Mouse (Mus musculus): ENCODE data around the gene Npepps. TPM values are rescaled to one million over a fixed set of nuclear protein-coding genes. Genes with fewer than 3 reads are reported as not detected.

Gene Npepps
- polyA plus RNA-seq (2012; fragmentation: generic; extraction: Trizol) = 100 to 1,000 TPM in 1 of 2 experiments, 10 to 100 TPM in 1; 25.3 to 106 TPM

DNA sequence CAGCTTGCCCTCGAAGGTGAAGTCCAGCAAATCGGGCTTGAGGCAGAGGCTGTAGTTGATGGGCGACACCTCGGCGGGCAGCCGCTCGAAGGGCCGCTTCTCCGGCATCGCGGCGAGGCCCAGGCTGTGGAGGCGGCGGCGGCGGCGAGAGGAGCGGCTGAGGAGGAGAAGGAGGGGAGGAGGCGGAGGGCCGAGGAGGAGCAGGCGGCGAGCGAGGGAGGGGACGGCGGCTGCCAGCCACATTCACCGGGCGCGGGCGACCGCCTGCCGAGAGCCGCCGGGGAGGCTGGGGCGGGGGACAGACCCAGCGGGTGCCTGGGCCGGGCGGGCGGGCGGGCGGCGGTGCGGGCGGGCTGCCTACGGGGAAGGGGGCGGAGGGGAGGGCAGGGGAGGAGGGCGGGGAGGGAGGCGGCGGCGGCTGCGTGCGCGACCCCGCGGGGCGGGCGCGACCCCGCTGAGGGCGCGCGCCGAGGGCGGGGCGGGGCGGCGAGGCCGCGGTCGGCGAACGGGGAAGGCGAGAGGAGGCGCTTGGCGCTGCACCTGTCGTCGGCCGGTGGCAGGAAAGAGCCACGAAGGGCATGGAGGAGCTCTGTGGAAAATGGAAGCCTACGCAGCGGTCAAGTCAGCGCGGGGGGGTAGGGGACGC lies at the start of gene Npepps:
Npepps (minus strand) TSS at position 423 of the 646 bp plus-strand sequence.

DNA sequence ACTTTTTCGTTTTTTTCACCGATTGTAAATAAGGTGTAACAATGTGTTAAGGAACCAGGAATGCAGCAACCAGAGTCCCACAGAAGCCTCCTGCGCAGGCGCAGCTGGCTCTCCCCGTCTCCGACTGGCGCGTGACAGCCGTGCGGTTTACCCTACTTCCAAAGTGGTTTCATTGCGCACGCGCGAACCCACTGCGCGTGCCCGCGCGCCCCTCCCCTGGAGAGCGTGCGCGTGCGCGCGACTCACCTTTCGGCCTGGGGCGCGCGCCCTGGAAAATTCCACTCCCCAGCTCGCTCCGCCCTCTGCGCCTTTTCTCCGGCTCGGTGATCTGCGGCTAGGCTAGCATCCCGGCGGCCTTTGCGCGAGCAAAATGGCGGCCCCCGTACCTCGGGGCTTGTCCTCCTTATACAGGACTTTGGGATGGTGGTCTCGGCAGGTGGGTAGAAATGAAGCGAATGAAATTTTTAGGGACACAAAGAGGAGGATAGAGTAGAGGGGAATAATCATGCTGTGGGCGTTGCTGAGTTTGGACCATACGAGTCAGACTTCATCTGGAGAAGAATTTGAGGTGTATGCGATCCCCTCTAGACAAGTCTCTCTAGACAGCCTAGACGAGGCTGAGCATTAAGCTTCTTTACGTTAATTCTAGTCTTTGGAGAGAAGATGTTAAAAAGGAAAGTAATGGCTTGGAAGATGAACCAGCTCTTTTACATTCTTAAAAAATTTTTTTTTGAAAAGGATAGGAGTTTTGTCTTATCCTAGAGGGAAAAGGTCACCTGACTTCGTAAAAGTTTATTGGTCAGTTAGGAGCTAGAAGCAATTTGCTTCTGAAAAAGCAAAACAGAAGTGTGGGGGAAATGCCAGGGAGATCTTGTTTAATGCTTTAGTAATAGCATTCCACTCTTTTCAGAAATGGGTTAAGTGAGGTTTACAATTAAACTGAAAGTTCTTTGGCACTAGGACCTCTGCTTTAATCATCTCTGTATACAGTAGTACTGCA lies 35.4 kb upstream of the Npepps start, which contains the start of gene Mrpl45:
Mrpl45 (plus strand) TSS at position 213 of the 1,000 bp plus-strand sequence.

DNA sequence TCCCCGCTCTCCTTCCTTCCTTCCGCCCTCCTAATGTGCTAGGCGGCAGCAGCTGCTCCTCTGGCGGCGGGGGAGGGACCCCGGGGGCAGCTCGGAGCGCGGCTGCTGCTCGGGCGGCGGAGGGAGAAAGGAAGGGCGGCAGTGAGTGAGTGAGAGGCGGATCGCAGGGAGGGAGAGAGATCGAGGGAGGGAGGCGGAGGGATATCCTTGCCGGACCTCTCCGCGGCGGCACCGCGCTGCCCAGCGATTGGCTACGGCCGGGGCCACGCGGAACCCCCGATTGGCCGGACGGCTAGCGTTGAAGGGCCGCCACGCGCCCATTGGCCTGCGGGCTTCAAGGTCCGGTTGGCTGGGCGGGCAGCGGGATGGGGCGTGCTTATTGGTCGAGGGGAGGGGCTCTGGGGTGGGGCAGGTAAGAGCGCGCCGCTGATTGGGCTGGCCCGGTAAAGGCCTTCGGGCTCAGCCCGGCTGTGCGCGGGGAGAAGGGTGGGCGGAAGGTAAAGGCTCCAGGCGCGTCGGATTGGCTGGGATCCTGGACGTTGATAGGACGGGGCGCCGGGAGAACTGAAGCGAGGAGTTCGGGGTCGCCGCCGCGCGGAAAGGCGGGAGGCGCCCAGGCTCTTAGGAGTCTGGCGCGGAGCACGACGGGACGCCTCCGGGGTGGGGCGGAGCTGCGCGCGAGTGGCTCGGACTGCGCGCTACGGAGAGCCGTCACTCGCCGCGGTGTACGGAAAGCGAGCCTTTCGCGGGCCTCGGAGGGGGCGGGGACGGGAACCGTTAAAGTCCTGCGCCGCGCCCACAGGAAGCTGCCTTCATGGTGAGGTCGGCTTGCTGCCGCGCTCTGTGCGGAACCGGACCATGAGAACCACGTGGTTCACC lies 92.4 kb downstream of the Npepps start, which contains the start of gene Kpnb1:
Kpnb1 (minus strand) TSS at position 118 of the 879 bp plus-strand sequence.

Other genes starting within 250 kb of the Npepps start
- 1 to 10 TPM; 2.0 to 6.0 TPM for gene Lrrc46, start 239.2 kb downstream of the Npepps start, polyA plus RNA-seq (2012; fragmentation: generic; extraction: Trizol)
- 100 to 1,000 TPM in 1 of 2 experiments, 10 to 100 TPM in 1; 76.8 to 100 TPM for gene Mrpl10, start 239.1 kb downstream of the Npepps start, polyA plus RNA-seq (2012; fragmentation: generic; extraction: Trizol)
- gene Osbpl7, start 230.0 kb downstream of the Npepps start, polyA plus RNA-seq (2012; fragmentation: generic; extraction: Trizol) = 1 to 10 TPM; 1.9 to 7.7 TPM
- not detected for gene Tbx21, start 165.3 kb downstream of the Npepps start, polyA plus RNA-seq (2012; fragmentation: generic; extraction: Trizol)
- 1 to 10 TPM in 1 of 2 experiments, under 1 TPM in 1; 0.07 to 1.3 TPM for gene Tbkbp1, start 129.1 kb downstream of the Npepps start, polyA plus RNA-seq (2012; fragmentation: generic; extraction: Trizol)
- gene Kpnb1, start 92.8 kb downstream of the Npepps start, polyA plus RNA-seq (2012; fragmentation: generic; extraction: Trizol) = 100 to 1,000 TPM in 1 of 2 experiments, 10 to 100 TPM in 1; 35.4 to 123 TPM
- 10 to 100 TPM; 37.2 to 45.8 TPM for gene Mrpl45, start 35.1 kb upstream of the Npepps start, polyA plus RNA-seq (2012; fragmentation: generic; extraction: Trizol)
- gene Gpr179, start 71.4 kb upstream of the Npepps start, polyA plus RNA-seq (2012; fragmentation: generic; extraction: Trizol) = under 1 TPM; 0.15 to 0.53 TPM
- gene Socs7, start 81.9 kb upstream of the Npepps start, polyA plus RNA-seq (2012; fragmentation: generic; extraction: Trizol) = 10 to 100 TPM in 1 of 2 experiments, 1 to 10 TPM in 1; 4.0 to 11.2 TPM
- 10 to 100 TPM; 16.6 to 76.2 TPM for gene Arhgap23, start 134.9 kb upstream of the Npepps start, polyA plus RNA-seq (2012; fragmentation: generic; extraction: Trizol)
- 1 to 10 TPM; 1.3 to 2.0 TPM for gene 4933428G20Rik, start 219.7 kb upstream of the Npepps start, polyA plus RNA-seq (2012; fragmentation: generic; extraction: Trizol)